Mouse (Mus musculus) adrenal gland, postnatal 14 days (tissue): ENCODE measurements around the gene Rffl. TPM values are rescaled to one million over a fixed set of nuclear protein-coding genes. Genes with fewer than 3 reads are reported as not detected.
A peak's percentile ranks its signal among the peaks of the same experiment; 100 is the strongest.
"Not testable (repeated sequence)": the region's sequence is repeated elsewhere in the genome, so short reads cannot be mapped to it uniquely, and the experiment has no call there.

Experiments used
- DNase-seq: peaks from one replicate; pipeline ENCODE4 v3.0.0; 2021; ENCODE audit warnings: mixed read lengths
- total RNA-seq: library from RNA; stranded (reverse); gene quantifications from 2 replicates; pipeline ENCODE4 v1.2.3, GENCODE M21; 2021

Rffl gene
- total RNA-seq, 1 experiment from 2014 or later = 7.8 TPM

DNA sequence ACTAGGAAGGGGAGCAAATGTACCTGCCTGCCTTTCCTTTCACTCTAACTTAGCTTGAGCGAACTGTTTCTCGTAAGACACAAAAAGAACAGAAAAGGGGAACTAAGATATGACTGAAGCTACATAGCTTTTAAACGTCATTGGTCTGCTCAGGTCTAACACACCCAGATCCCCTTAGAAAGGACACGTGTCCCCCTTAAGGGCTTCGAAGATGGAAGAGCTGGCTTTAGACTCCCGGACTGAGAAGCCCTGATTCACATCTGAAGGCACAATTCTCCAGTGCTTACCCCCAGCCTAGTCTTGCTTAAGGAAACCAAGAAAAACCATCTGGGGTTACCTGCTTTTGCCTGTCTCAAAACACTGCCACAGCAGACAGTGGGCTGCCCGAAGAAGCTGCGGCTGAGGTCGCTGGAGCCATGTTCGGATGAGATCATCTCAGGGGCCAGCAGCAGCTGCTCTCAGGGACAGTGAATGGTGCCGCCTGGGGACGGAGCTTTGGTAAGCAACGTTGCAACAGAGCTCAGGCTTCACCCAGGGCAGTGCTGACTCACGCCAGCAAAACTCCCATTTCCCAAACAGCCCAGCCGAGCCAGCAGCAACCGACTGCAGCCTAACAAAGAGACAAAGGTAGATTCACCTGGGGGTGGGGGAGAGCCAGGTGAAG, 25.5 kb downstream of the Rffl start:
- peak; percentile 92 for DNase-seq

DNA sequence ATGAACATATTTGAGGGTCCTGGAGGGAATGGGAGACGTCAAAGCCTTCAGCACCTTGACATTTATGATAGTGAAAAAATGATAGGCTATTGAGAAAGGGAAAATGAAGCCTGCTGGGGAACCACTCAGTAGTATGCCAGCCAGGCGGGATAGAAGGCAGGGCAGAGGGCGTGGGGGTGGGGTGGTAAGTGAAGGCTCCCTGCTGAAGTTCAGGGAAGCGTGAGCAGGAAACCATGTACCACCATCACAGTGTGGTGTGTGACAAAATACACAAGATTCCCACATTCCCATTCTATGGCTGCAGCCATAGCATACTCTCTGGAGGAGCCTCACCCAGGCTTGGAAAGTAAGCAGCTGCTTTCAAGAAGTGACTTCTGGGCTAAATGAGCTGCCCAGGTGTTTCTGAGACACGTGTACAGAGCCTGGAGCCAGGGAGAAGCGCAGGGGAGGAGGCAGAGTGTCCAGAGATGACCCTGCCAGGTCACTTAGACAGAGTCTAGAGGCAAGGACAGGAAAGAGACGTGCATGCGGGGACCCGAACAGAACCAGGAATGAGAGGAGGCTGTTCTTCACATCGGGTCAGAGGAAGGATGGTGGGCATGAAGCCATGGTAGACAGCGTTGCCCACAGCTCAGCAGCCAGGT, 26.1 kb downstream of the Rffl start:
- DNase-seq = peak; percentile 25

DNA sequence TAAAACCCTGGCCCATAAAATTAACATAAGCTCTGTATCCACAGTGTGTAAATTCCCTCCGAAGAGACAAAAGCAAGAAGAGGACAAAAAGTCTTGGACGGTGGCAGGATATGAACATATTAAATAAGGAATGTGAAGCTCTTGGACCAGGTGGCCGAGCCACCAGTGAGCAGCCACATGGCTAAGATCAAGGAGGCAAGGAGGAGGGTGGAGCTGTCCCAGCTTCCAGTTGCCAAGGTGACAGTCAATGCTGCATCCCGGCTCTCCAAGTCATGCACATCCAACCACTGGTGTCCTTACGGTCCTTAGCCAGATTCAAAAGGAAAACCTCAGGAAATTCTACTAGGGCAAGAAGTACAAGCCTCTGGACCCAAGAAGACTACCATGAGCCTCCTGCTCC, 32.5 kb downstream of the Rffl start:
- no peak for DNase-seq

DNA sequence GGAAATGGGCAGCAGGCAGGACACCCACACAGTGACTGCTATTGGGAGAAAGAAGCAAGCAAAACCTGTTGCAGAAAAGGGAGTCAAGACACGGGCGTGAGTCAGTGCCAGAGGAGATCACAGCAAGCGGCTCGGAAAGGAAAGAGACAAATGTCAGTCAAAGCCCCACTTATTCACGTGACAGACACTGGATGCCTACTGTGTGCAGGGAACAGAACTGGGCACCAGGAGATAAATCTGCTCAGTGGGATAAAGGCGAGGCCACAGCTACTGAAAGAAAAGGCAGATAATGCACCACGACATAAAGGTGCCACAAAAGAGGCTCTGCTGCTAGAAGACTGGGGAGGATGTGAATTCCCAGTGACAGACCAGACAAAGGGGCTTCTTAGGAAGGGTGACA, 33.2 kb downstream of the Rffl start:
- DNase-seq = no peak

DNA sequence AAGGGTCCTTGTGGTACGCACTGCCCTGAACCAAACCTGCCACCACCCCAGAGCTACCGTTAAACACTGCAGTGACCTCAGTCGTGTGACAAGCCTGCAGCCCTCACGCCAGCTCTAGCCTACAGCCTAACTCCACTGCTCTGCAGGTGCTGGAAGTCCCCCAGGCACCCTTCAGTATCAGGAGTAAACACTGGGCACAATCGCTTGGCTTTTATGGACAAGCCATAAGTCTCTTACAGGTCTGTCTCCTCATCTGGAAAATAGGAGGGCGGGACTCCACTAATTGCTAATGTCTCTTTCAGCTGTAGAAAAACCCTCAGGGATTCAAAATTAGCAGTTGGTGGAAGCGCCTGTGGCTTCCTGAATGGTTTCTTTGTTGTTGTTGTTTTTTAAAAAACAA, 33.8 kb downstream of the Rffl start:
- no peak for DNase-seq

DNA sequence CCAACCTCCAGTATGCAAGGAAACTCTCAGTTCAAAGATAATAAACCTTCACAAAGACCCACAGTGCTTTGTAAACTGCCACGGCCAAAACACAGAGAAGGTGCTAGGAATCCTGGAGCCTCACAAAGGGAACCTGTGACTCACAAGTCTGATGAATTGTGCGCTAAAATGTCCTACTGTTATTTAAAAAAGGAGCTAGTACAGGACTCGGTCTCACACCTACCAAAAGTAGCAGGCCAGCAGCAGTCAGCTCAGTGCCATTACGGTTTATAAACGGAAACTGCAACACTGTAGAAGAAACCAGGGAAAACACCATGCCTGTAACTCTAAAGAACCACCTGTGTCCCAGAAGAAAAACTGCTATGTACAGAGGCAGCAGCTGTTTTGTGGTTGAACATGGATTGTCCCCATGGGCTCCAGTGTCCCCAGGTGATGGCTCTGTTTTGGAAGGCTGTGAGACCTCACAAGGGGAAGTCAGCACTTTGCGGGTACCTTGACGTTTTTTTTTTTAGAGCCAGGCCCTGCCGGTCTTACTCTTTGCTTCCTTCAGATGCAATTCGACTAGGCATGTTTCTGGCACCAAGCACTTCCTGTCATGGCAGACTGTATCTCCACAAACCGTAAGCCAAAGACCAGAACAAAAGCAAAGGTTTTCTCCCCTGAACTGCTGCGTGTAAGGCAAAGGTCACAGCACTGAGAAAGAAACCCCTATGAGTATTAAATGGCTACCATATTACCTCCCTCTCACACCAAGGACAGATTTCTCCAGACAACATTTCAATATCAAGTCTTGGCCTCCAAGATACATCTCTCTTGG, 35.2 kb downstream of the Rffl start:
- no peak for DNase-seq

DNA sequence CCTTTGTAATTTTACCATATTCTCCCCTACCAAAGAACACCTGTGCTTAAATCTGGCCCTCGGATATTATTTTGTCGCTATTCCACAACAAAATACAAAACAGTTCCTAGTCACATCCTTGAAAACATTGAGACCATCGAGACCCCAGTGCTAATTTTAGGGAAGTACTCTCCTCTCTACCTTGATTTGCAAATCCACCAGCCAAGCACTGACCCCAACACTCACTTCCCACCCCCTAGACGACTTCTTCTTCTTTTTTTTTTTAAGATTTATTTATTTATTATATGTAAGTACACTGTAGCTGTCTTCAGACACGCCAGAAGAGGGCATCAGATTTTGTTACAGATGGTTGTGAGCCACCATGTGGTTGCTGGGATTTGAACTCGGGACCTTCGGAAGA, 36.7 kb downstream of the Rffl start:
- not testable (repeated sequence) for DNase-seq

DNA sequence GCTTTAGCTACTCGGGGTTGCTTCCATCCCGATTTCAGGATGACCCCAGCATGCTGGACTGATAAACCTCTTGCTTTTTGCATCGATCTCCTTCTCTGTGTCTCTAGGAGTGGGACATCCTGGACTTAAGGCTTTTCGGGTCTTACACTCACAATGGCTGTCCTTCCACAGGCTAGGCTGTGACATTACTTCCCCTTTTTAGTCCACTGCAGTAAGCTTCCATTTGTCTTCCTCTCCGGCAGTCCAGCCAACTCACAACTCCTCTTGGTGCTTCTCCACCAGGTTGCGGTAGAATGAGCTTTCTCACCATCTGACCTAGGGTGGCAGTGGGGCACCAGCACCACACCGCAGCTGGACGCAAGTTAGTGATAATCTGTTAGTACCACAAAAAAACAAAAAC, 37.1 kb downstream of the Rffl start:
- no peak for DNase-seq

DNA sequence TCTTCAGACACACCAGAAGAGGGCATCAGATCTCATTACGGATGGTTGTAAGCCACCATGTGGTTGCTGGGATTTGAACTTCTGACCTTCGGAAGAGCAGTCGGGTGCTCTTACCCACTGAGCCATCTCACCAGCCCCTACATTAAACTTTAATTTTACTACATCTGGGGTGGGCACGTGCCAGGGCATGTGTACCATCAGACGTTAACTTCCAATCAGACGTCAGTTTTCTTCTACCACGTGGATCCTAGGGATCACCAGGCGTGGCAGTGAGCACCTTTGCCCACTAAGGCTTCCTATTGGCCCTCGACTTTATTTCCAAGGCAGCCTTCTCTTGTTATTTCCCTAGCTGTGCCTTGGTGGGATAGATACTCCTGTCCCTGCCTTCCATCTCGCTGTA, 38.6 kb downstream of the Rffl start:
- not testable (repeated sequence) for DNase-seq

DNA sequence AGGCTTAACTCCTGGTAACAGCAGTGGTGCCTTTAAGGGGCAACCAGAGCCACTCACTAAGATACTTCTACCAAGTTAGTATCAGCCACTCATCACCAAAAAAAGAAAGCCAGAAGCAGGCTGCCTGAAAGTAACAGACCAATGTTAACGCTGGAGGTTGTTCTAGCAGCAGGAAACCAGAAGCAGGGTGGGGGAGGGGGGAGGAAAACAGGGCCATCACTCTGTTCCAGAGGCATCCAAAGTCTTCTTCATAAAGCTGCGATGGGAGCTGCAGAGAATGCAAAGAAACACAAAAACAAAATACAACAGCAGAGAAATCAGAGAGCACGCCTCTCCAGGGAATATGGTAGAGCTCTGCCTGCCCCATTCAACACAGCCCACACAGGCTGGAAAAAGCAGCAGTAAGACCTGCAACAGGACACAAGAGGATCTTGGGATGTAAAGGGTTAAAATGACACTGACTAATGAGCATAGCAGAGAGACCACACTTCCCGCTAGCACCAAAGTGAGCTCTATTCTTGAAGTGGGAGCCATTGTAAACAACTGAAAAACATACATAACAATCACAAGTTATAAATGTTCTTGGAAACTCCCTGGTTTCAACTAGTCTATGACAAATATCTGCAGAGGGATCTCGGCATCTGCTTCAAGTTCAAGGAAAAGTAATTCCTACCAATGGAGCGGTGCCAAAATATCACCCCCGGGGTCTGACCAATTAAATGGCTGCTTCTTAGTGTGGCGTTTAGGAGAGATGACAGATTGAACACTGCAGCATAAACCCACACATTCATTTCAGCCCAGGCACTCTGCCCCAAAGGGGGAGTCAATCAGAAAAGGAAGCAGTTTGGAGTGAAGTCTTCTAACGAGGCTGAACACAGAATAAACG, 39.8 kb downstream of the Rffl start:
- no peak for DNase-seq

DNA sequence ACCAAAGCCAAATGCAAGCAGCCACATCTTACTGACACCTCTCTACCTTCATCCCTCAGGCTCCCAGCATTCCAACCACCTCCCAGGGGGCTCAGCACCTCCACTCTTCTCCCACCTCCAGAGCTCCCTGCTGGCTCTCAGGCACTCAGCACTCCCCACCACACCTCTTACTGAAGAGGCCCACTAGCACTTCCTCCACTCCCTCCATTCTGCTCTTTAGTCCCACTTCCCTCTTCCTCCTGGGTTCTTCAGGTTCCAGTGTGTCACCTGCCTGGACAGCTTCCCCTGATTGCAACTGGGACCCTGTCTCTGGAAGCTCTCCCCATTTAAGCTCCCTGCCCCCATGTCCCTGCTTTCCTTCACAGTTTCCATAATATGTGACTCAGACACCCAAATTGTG, 44.2 kb downstream of the Rffl start:
- DNase-seq = no peak

DNA sequence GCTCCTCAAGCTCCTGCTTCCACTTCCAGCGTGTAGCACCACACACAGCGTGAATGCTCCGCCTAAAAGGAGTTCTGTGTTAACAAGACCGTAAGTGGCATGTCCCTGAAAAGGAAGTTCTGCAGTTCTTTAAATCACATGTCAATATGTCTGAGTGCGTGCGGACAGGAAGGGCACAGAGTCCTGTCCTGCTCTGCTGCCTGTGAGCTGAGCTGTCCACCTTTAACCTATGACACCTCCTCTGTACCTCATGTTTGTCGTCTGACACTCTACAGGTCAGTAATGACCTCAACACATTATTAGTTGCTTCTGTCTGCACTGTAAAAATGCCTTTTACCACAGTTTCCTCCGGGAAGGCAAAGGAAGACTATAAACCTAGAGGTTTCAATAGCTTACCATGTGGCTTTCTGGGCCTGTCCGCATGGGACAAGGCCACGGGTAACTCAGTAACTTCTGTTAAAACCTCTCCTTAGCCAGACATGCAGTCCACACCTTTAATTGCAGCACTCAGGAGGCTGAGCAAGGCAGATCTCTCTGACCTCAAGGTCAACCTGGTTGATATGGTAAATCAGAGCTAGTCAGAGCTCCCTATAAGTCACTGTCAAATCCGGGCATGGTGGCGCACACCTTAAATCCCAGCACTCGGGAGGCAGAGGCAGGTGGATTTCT, 50.1 kb downstream of the Rffl start:
- DNase-seq = no peak

DNA sequence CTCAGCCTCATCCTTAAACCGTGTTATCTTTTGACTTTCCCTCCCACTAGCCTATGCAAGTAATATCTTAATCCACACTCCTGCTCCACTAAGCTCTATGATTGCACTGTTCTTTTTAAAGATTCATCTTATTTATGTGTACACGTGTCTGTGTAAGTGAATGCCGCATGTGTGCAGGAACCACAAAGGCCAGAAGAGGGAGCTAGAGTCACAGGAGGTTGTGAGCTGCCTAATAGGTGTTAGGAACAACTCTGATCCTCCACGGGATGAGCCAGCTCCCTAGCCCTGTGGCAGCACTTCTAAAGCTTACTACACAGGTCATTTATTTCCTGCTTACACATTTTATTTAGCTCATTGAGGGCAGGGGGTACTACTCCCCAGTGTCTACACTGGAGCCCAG, 51.7 kb downstream of the Rffl start:
- peak; percentile 74 for DNase-seq

DNA sequence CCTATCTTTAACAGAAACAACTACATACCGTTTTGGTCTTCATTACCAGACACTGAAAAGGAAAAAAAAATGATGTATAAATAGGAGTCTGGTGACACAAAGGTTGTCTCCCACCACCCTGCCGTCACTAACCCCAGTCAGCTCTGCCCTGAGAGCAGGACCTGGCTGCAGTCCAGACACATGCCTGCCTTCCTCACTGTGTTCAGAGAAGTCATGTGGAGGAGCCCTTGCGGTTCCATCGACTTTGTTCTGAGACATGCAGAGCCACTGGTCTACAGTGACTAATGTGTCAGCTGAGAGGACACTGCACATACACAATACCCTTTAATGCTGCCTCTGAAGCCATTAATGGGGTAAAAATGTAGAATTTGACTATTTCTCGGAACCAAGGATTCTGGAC, 62.5 kb downstream of the Rffl start:
- no peak for DNase-seq

DNA sequence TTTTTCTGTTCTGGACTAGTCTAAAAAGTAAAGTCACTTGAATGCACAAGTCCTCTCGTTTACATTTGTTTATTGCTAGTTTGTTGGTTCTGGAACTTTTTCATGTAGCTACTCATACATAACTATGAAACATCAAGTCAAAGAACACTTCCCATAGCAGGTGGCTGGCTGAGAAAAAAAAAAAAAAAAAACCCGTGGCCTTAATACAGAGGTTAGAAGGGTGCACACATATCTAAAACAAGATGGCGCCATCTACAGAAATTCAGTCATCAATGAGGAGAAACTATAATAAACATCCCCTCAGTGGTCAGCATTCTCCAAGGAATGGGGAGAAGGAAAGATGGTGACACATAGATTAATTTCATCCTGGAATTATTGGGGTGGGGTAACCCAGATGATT, 63.6 kb downstream of the Rffl start:
- DNase-seq = no peak

DNA sequence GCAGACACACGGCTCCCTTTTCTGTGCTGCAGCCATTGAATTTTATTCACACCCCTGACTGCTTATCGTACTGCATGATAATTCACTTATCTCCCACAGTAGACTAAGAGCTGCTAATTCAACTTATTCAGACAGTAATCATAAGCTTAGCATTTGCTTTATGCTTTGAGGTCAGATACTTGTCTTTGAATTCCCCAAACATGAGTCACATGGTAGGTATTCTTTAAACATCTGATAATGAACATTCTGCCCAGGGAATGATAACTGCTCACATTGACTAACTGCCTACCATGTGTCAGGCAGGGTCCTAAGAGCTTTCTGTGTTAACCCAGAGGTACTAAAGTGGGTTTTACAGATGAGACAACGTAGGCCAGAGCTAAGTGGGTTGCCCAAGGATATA, 64.4 kb downstream of the Rffl start:
- DNase-seq = no peak

DNA sequence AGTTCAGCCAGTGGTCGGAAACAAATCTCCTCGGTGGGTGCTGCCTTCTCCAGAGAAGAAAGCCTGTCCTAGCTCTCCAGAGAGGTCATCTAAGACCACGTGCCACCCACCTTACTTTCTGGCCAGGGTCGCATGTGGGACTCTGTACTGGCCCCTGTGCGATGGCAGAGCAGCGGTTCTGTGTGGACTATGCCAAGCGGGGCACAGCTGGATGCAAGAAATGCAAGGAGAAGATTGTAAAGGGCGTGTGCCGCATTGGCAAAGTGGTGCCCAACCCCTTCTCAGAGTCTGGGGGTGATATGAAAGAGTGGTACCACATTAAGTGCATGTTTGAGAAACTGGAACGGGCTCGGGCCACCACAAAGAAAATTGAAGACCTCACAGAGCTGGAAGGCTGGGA, 87.6 kb downstream of the Rffl start:
- DNase-seq = no peak

DNA sequence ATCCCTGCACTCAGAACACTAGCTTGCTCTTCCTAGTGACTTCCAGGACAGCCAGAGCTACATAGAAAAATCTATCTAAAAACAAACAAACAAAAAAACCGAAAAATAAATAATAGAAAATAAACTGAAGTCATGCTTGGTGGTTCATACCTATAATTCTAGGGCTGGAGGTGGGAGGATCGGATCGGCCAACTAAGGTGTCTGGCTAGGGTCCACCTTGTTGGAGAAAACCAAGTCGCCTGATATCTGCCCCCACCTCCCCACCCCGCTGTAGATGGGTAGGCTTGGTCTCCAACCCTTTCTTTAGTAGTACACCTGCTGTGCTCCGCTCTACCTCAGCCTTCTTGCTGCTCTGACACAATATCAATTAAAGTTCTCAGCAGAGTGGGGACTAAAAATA, 88.8 kb downstream of the Rffl start:
- no peak for DNase-seq

DNA sequence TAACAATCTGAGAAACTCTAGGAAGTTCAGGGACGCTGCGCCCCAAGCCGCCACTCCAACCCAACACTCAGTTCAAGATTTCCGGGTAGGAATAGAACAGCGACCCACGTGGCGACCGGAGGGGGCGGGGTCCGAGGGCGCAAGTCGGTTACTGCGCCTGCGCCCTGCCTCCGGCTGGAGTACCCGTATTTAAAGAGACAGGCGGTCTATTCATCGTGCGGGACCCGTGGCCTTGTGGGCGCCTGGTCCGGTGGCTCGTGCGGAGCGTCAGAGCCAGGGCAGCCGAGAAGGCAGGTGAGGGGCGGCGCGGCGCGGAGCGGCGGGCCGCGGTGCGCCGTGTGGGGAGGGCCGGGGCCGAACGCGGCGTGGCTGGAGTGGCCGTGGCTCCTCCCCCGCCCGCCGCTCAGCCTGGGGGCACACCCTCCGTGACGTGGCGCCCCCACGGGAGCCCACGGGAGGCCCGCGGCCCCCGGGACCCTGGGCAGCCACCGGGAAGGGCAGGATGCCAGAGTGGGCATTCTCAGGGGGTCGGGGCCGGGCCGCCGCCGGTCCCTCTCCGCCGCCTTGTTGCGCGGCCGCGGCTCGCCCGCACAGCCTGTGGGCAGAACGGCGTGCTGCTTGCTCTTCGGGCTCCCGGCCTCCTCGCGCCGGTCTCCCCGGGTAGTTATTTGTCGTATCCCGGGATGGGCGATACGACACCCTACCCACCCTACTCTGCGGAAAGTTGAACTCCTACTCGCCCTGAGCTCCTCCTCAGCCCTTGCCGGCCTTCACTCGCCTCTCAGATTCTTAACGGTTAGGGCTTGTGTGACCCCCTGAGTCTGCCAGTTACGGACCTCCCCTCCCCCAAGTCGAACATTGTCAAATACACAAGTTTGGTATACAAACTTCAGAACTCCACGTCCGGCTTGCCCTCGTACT, 89.8 kb downstream of the Rffl start, which contains the start of gene Lig3:
Gene Lig3 (plus strand): TSS at position 126 of the 921 bp plus-strand sequence.
- DNase-seq = peak; percentile 96

DNA sequence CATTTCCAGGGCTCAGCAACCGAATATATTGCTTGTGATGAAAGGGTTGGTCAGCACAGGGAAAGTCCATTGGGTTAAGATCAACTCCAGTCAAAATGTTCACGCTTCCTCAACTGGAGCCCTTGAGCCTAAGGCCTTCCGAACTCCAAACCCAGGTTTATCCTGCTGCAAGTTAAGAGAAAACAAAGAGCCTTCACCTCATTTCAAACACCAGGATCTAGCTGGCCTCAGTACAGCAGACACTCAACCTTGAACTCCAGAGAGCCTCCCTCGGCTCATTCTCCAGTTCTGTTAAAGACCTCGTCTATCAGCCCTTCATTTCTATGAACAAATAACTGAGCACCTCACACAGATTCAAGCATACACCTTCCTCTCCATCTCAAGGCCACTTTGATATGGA, 90.9 kb downstream of the Rffl start:
- DNase-seq = no peak

DNA sequence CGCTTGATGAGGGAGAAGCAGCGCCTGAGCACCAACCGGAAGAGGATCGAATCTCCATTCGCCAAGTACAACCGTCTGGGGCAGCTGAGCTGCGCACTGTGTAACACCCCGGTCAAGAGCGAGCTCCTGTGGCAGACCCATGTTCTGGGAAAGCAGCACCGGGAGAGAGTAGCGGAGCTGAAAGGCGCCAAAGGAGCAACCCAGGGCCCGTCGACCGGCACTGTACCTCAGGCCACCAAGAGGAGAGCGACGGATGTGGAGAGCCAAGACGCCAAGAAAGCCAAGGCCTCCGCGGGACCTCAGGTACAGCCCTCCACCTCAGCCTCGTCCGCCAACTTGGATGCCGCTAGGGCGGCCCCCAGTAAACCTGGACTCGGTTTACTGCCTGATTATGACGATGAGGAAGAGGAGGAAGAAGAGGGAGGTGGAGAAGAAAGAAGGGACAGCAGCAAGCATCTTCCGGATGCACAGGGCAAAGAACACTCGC, 106.5 kb downstream of the Rffl start:
- DNase-seq = no peak
